Mouse (Mus musculus) ES-Bruce4 (cell line): ENCODE results near the gene Galr2.

ENCODE experiments used
- CTCF ChIP-seq: IDR thresholded peaks from one replicate; pipeline ENCODE4 v1.8.1; 2011; ENCODE audit warnings: low read depth, low read length
- EP300 ChIP-seq: IDR thresholded peaks from 2 replicates; pipeline ENCODE4 v1.6.1; 2011; ENCODE audit warnings: low read depth, low read length; ENCODE audit not compliant: insufficient read depth
- POLR2A ChIP-seq: IDR thresholded peaks from one replicate; pipeline ENCODE4 v1.8.1; 2011; ENCODE audit warnings: low read length; ENCODE audit not compliant: insufficient read depth

DNA sequence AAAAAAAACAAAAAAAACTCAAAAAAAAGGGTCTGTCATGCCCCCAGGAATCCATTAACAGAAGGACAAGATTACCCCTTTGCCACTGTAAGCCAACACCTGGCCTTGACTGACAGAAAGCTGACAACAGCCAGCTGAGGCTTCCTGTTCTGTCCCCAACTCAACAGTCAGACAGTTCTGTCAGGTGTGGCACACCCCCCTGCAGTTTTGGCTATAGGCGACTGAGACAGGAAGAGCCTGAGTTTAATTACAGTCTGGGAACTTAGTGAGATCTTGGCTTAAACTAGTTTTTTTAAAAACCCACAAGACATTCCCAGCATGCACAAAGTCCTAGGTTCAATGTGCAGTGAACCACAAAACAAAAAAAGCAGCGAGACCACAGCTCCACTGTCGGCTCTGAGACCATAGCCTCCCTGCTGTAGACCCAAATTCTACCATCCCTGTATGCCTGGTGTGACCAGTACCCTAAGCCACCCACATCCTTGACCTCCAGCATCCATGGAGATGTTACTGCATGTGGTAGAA, 27.6 kb upstream of the Galr2 start:
- TF ChIP-seq CTCF (no peak), EP300 (no peak), POLR2A (no peak)
